Mouse (Mus musculus): ENCODE data around the gene C2cd5.
"Not testable (repeated sequence)": the region's sequence is repeated elsewhere in the genome, so short reads cannot be mapped to it uniquely, and the experiment has no call there.

DNA sequence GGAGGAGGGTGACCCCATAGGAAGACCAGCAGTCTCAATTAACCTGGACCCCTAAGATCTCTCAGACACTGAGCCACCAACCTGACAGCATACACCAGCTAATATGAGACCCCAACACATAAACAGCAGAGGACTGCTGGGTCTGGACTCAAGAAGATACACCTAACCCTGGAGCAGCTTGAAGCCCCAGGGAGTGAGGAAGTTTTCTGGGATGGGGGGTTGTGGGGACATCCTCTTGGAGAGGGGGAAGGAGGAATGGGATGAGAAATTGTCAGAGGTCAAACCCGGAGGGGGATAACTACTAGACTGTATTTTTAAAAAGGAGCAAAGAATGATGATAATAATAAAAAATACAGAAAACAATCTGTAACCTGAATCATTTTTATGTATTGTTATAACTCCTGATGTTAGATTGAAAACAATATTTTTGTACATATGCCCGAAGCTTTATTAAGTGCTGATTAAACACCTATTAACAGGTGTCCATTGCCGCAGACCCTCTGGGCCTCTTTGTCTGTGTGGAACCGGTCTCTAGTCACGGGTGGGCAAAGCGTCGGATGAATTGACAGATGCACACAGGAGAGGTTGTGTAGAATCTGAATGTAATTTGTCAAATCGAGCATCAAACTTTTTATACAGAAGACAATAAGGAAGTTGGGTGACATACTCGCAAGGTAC is 114.2 kb downstream of the C2cd5 start:
- not testable (repeated sequence) for TF ChIP-seq CTCF (IDR thresholded peaks at IDR 0.05; ENCODE audit: borderline replicate concordance, insufficient read depth, low read depth, low read length); POLR2A (IDR thresholded peaks at IDR 0.05; ENCODE audit: borderline replicate concordance, insufficient read depth, low read length)

Measured in cerebellum, adult 2 months (tissue).